Mouse (Mus musculus) thymus, adult 2 months (tissue): ENCODE measurements around the gene Zkscan1. TPM values are rescaled to one million over a fixed set of nuclear protein-coding genes. Genes with fewer than 3 reads are reported as not detected.

Source experiments
- DNase-seq: peaks from one replicate; pipeline ENCODE4 v3.0.0; 2021
- H3K27ac ChIP-seq: fragments of 200-500 bp; 2 replicates; pipeline ENCODE4 v1.5.1; 2012; ENCODE audit warnings: low read length, control low read depth; ENCODE audit not compliant: control insufficient read depth, insufficient read depth
- H3K27me3 ChIP-seq: fragments of 200-500 bp; 2 replicates; pipeline ENCODE4 v1.6.1; 2012; ENCODE audit warnings: mild to moderate bottlenecking, low read length, moderate library complexity, mixed read lengths; ENCODE audit not compliant: control insufficient read depth, insufficient read depth
- H3K36me3 ChIP-seq: fragments of 200-500 bp; 2 replicates; pipeline ENCODE4 v1.6.1; 2012; ENCODE audit warnings: mild to moderate bottlenecking, low read length, moderate library complexity; ENCODE audit not compliant: control insufficient read depth, insufficient read depth
- H3K4me1 ChIP-seq: fragments of 200-500 bp; replicated peaks from 2 replicates; pipeline ENCODE4 v1.6.1; 2012; ENCODE audit warnings: low read length; ENCODE audit not compliant: control insufficient read depth, insufficient read depth
- H3K4me3 ChIP-seq: fragments of 200-500 bp; 2 replicates; pipeline ENCODE4 v1.5.1; 2012; ENCODE audit warnings: mild to moderate bottlenecking, low read length, control low read depth, moderate library complexity; ENCODE audit not compliant: control insufficient read depth, insufficient read depth
- CTCF ChIP-seq: fragments of 200-500 bp; IDR thresholded peaks from 2 replicates; pipeline ENCODE4 v1.5.1; 2012; ENCODE audit warnings: mild to moderate bottlenecking, control low read depth, low read length, moderate library complexity, borderline replicate concordance; ENCODE audit not compliant: control insufficient read depth, poor library complexity, insufficient read depth; ENCODE audit errors: extremely low read depth
- POLR2A ChIP-seq: fragments of 200-500 bp; IDR thresholded peaks from 2 replicates; pipeline ENCODE4 v1.6.1; 2012; ENCODE audit warnings: mild to moderate bottlenecking, low read length, control low read depth, moderate library complexity; ENCODE audit not compliant: control insufficient read depth, poor library complexity, insufficient read depth; ENCODE audit errors: extremely low read depth
- WGBS: fragments of 180-500 bp; shearing (Covaris S2); methylation state at CpG from one replicate; pipeline ENCODE4 v1.1.7; 2018; 5-methylcytosine and 5-hydroxymethylcytosine counted together
- polyA plus RNA-seq: library from polyadenylated mRNA; depleted of rRNA; stranded (reverse); fragments of >200 nt; gene quantifications from 2 replicates; pipeline ENCODE4 v1.2.3, GENCODE M21; 2012

The Zkscan1 gene
- polyA plus RNA-seq, 1 experiment = 5.1 TPM

- WGBS = 71% methylated on average over 2 of the region's 2 CpGs
- no peak for DNase-seq
- Histone ChIP-seq H3K4me1 (no peaks in the 10 kb centered on the region), H3K36me3 (no peaks in the 10 kb centered on the region), H3K27ac (no peak overlapping the region), H3K4me3 (no peak overlapping the region), H3K27me3 (no peaks in the 10 kb centered on the region)
- TF ChIP-seq CTCF (no peak), POLR2A (no peak)
Observed at GRCm38 (mm10) chr5:138083318-138083900, 1.5 kb upstream of the Zkscan1 start.

DNA sequence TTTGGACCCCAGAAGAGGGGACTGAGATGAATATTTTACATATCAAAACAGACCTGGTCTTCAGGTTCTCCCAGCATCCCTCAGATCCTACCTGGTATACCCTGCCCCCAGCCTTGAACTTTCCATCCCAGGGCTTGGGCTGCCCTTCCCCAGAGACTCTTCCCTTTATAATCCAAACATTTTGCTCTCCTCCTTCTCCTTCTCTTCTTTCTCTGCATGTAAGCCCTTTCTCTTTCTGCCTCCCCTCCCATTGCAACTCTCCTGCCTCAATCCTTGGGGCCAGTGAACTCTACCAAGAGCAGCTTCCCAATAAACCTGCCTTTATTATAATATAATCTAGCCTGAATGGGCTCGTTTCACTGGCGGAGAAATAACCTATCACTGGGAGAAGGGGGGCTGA lies 948 bp upstream of the Zkscan1 start:
- no peak overlapping the region for H3K27ac ChIP-seq

GRCm38 (mm10) chr5:138084507-138084906 lies 377 bp upstream of the Zkscan1 start:
- TF ChIP-seq CTCF (no peak), POLR2A (no peak)
- DNase-seq = no peak
- Histone ChIP-seq H3K4me1 (no peaks in the 10 kb centered on the region), H3K4me3 (no peak overlapping the region), H3K27me3 (no peaks in the 10 kb centered on the region), H3K36me3 (no peaks in the 10 kb centered on the region), H3K27ac (no peak overlapping the region)
- 66% methylated on average over 2 of the region's 2 CpGs for WGBS

More for the DNA sequence above, 948 bp upstream of the Zkscan1 start:
- Histone ChIP-seq H3K36me3 (no peaks in the 10 kb centered on the region), H3K4me3 (no peak overlapping the region), H3K4me1 (no peaks in the 10 kb centered on the region), H3K27me3 (no peaks in the 10 kb centered on the region)
- DNase-seq = no peak
- WGBS = 96% methylated on average over 2 of the region's 2 CpGs
- no peak for TF ChIP-seq POLR2A
- no peak for TF ChIP-seq CTCF

- peak; percentile 23 for DNase-seq
- WGBS = under 1% methylated on average over 18 of the region's 18 CpGs
Observed at GRCm38 (mm10) chr5:138085421-138085911, 582 bp downstream of the Zkscan1 start.

DNA sequence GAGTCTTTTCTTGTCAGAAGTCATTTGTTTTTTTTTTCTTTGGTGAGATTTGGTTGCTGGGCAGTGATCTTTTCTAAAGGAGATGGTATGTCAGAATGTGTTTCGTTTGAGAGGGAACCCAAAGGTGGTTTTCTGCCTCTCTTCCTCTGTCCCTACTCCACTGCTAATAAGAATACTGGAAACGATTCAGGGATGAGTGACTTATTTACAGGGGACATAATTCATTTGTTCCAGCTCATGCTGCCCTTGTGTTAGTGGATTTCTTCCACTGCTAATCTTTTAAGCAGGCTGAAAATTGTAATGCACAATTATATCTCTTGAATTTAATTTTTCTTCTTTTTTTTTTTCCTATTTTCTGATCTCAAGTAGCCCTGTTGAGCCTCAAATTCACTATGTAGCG lies 2.0 kb downstream of the Zkscan1 start:
- 82% methylated on average over 3 of the region's 3 CpGs for WGBS
- TF ChIP-seq CTCF = no peak
- TF ChIP-seq POLR2A = no peak
- DNase-seq = no peak

More at GRCm38 (mm10) chr5:138085421-138085911, 582 bp downstream of the Zkscan1 start:
- no peaks in the 10 kb centered on the region for H3K4me1 ChIP-seq
- H3K27ac ChIP-seq = peak overlapping the region; percentile 72
- H3K36me3 ChIP-seq = no peaks in the 10 kb centered on the region
- no peaks in the 10 kb centered on the region for H3K27me3 ChIP-seq
- peak overlapping the region; percentile 100 for H3K4me3 ChIP-seq
- TF ChIP-seq POLR2A = no peak
- TF ChIP-seq CTCF = no peak

DNA sequence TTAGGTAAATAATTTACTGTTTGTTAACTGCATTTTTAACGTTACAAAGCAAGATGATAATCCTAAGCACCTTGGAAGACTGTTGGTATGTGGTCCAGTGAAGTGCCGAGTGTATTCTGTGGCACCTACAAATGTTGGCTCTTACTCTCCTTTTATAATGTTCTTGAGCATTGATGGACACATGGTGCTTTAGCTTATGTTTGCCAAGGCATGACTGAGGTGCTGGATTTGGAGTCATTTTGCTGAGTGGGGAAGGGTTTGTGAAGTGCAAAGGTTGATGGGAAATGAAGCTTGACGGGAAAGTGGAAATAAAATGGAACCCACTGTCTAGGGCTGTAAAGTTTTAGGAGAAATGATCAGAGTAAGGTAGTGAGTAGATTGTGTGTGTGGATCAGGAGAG lies 3.5 kb downstream of the Zkscan1 start:
- peaks cover 8% of the 10 kb centered on the region for H3K36me3 ChIP-seq
- no peaks in the 10 kb centered on the region for H3K27me3 ChIP-seq
- TF ChIP-seq POLR2A = no peak
- no peak for TF ChIP-seq CTCF
- no peak for DNase-seq
- H3K4me3 ChIP-seq = no peak overlapping the region
- H3K4me1 ChIP-seq = no peaks in the 10 kb centered on the region
- H3K27ac ChIP-seq = no peak overlapping the region
- WGBS = 95% methylated on average over 3 of the region's 3 CpGs

More for the DNA sequence above, 2.0 kb downstream of the Zkscan1 start:
- Histone ChIP-seq H3K4me1 (no peaks in the 10 kb centered on the region), H3K27me3 (no peaks in the 10 kb centered on the region), H3K36me3 (no peaks in the 10 kb centered on the region), H3K27ac (no peak overlapping the region), H3K4me3 (no peak overlapping the region)
